Mouse (Mus musculus) stomach, postnatal 0 days (tissue): Measurements from ENCODE around the gene Chd9. TPM values are rescaled to one million over a fixed set of nuclear protein-coding genes. Genes with fewer than 3 reads are reported as not detected.

ENCODE experiments used
- ATAC-seq: fragments of 200-750 bp; cut with Nextera tagmentation; 2 replicates; pipeline ENCODE4 v1.8.0; 2017; ENCODE audit not compliant: low FRiP score, low TSS enrichment
- DNase-seq: peaks from one replicate; pipeline ENCODE4 v3.0.0-alpha.2; 2016; ENCODE audit warnings: low spot score
- H3K27ac ChIP-seq: fragments of 300-500 bp; sonication (generic); replicated peaks from 2 replicates; pipeline ENCODE4 v1.5.1; 2014; ENCODE audit warnings: mild to moderate bottlenecking, control low read depth
- H3K27me3 ChIP-seq: fragments of 300-500 bp; sonication (generic); 2 replicates; pipeline ENCODE4 v1.6.1; 2014; ENCODE audit warnings: low read length; ENCODE audit not compliant: control insufficient read depth, insufficient read depth
- H3K36me3 ChIP-seq: fragments of 300-500 bp; sonication (generic); 2 replicates; pipeline ENCODE4 v1.6.1; 2014; ENCODE audit warnings: low read length, mixed read lengths; ENCODE audit not compliant: control insufficient read depth, insufficient read depth
- H3K4me1 ChIP-seq: fragments of 300-500 bp; sonication (generic); replicated peaks from 2 replicates; pipeline ENCODE4 v1.6.1; 2014; ENCODE audit warnings: antibody characterized with exemption; ENCODE audit not compliant: control insufficient read depth, insufficient read depth
- H3K4me2 ChIP-seq: fragments of 300-500 bp; sonication (generic); replicated peaks from 2 replicates; pipeline ENCODE4 v1.6.1; 2014; ENCODE audit warnings: low read depth, mild to moderate bottlenecking, control low read depth, moderate library complexity
- H3K4me3 ChIP-seq: fragments of 300-500 bp; sonication (generic); 2 replicates; pipeline ENCODE4 v1.5.1; 2014; ENCODE audit warnings: low read depth, low read length, control low read depth
- H3K9ac ChIP-seq: fragments of 300-500 bp; sonication (generic); 2 replicates; pipeline ENCODE4 v1.6.1; 2014; ENCODE audit warnings: mild to moderate bottlenecking, low read length, control low read depth, mixed read lengths
- H3K9me3 ChIP-seq: fragments of 300-500 bp; sonication (generic); 2 replicates; pipeline ENCODE4 v1.6.1; 2016; ENCODE audit warnings: low read length; ENCODE audit not compliant: control insufficient read depth
- CTCF ChIP-seq: IDR thresholded peaks from 2 replicates; pipeline ENCODE4 v1.5.1; 2016; ENCODE audit warnings: antibody characterized with exemption, low read depth, mild to moderate bottlenecking, moderate library complexity
- EP300 ChIP-seq: optimal IDR thresholded peaks from 2 replicates; pipeline ENCODE3; 2016; ENCODE audit warnings: antibody characterized with exemption
- WGBS: fragments of 180-500 bp; shearing (Covaris S2); extraction: QIAGEN DNeasy Blood & Tissue Kit; methylation state at CpG from one replicate; pipeline ENCODE4 v1.1.7; 2014; 5-methylcytosine and 5-hydroxymethylcytosine counted together
- polyA plus RNA-seq: library from polyadenylated mRNA; unstranded; fragments of >200 nt; fragmentation: Nextera tagmentation; extraction: Ambion mirVana; gene quantifications from 2 replicates; pipeline ENCODE4 v1.2.1, GENCODE M21; 2015

Gene Chd9
- polyA plus RNA-seq, 1 experiment from 2014 or later = 131 TPM

DNA sequence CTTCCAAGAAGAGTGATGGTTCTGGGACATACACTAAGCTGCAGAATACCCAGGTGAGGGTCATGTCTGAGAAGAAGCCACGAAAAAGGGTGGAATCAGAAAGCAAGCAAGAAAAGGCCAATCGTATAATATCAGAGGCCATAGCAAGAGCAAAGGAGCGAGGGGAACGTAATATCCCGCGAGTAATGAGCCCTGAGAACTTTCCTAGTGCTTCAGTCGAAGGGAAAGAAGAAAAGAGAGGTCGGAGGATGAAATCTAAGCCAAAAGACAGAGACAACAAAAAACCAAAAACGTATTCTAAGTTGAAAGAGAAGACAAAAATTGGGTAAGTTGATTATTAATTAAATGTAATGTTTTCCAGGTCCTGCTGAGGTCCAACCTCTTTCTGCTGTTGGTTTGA is 128.2 kb downstream of the Chd9 start:
- no peaks in the 10 kb centered on the region for H3K9me3 ChIP-seq
- DNase-seq (no peak), ATAC-seq (no peak)
- 0 out of 2 replicates have a peak overlapping the region, but pooled peaks have one; percentile 9 for H3K9ac ChIP-seq
- 35% methylated on average over 9 of the region's 9 CpGs for WGBS
- H3K4me3 ChIP-seq = peak overlapping the region; percentile 24
- no peak for TF ChIP-seq CTCF
- no peak for TF ChIP-seq EP300
- no peaks in the 10 kb centered on the region; the same call in 1 of the 2 replicates for H3K4me1 ChIP-seq
- peak overlapping the region; percentile 57 for H3K4me2 ChIP-seq
- H3K36me3 ChIP-seq = no peaks in the 10 kb centered on the region
- 0 out of 2 replicates have a peak overlapping the region, but pooled peaks have one; percentile 18 for H3K27ac ChIP-seq
- H3K27me3 ChIP-seq = no peaks in the 10 kb centered on the region

DNA sequence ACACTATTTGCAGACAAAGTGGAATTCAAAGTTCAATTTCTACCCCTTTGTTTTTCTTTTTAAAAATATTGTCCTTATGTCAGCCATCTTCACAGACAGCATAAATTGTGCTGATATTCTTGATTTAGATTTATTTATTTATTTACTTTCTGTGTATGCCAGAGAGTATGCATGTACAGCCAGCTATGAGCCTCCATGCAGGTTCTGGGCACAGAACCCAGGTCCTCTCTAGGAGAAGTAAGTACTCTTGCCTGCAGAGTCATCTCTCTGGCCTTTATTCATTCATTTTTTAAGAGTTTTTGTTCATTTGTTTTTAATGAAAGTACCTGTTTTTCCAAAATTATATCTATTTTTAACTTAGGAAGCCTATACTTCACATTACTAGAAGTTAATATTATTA is 129.6 kb downstream of the Chd9 start:
- no peak overlapping the region for H3K27ac ChIP-seq
- H3K4me1 ChIP-seq = no peaks in the 10 kb centered on the region; the same call in 1 of the 2 replicates
- H3K36me3 ChIP-seq = no peaks in the 10 kb centered on the region
- H3K27me3 ChIP-seq = no peaks in the 10 kb centered on the region
- no peak overlapping the region for H3K4me2 ChIP-seq
- H3K9me3 ChIP-seq = no peaks in the 10 kb centered on the region
- H3K9ac ChIP-seq = no peak overlapping the region
- DNase-seq (no peak), ATAC-seq (no peak)
- TF ChIP-seq CTCF (no peak), EP300 (no peak)
- no peak overlapping the region for H3K4me3 ChIP-seq

DNA sequence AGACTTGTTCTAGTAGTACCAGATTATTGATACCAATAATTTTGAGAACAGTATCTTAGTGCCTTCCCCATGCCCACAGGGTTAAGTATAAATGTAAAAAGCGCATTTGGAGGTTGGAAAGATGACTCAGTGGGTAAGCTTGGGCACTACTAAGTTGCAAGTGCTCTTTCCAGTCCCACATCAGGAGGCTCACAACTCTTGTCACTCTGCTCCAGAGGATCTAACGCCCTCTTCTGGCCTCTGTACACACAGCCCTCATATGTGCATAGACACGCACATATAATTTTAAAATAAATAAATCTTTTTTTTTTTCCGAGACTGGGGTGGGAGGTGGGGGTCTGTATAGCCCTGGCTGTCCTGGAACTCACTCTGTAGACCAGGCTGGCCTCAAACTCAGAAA is 131.6 kb downstream of the Chd9 start:
- no peak overlapping the region for H3K4me3 ChIP-seq
- TF ChIP-seq CTCF (peak; percentile 32), EP300 (no peak)
- no peak overlapping the region for H3K9ac ChIP-seq
- WGBS = 88% methylated on average over 4 of the region's 4 CpGs
- no peaks in the 10 kb centered on the region; the same call in 1 of the 2 replicates for H3K4me1 ChIP-seq
- no peaks in the 10 kb centered on the region for H3K27me3 ChIP-seq
- ATAC-seq = no peak
- no peaks in the 10 kb centered on the region for H3K36me3 ChIP-seq
- H3K27ac ChIP-seq = no peak overlapping the region
- H3K9me3 ChIP-seq = no peaks in the 10 kb centered on the region
- H3K4me2 ChIP-seq = no peak overlapping the region
- DNase-seq = no peak

DNA sequence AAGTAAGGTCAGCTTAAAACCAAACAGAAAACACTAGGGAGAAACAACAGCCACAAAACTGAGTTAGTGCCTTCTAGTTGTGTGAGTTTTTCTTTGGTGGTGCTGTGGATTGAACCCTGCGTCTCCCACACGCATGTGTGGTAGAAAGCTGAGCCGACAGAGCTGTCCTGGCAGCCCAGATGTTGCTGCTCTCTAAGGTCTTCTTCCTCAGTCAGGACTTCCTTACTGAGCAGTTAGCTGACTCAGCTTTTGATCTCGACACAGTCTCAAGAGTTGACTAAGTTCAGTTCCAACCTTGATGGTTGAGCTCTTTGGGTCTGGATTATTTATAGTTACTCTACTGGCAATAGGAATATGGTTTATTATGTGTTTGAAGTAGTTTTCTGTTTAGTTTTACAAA is 133.5 kb downstream of the Chd9 start:
- H3K4me2 ChIP-seq = no peak overlapping the region
- TF ChIP-seq CTCF (no peak), EP300 (no peak)
- no peaks in the 10 kb centered on the region for H3K9me3 ChIP-seq
- no peak overlapping the region for H3K4me3 ChIP-seq
- no peak overlapping the region for H3K9ac ChIP-seq
- H3K27ac ChIP-seq = no peak overlapping the region
- H3K36me3 ChIP-seq = peaks cover 3% of the 10 kb centered on the region; the same call in 1 of the 2 replicates
- ATAC-seq (no peak), DNase-seq (no peak)
- H3K27me3 ChIP-seq = no peaks in the 10 kb centered on the region
- no peaks in the 10 kb centered on the region; the same call in 1 of the 2 replicates for H3K4me1 ChIP-seq
- WGBS = 60% methylated on average over 4 of the region's 4 CpGs

- DNase-seq (no peak), ATAC-seq (no peak)
- no peak overlapping the region for H3K4me3 ChIP-seq
- H3K36me3 ChIP-seq = peaks cover 3% of the 10 kb centered on the region; the same call in 1 of the 2 replicates
- no peak overlapping the region for H3K27ac ChIP-seq
- H3K9me3 ChIP-seq = no peaks in the 10 kb centered on the region
- no peak overlapping the region for H3K9ac ChIP-seq
- H3K4me1 ChIP-seq = no peaks in the 10 kb centered on the region; the same call in 1 of the 2 replicates
- H3K27me3 ChIP-seq = no peaks in the 10 kb centered on the region
- no peak overlapping the region for H3K4me2 ChIP-seq
- WGBS = 93% methylated on average over 2 of the region's 2 CpGs
- TF ChIP-seq EP300 (no peak), CTCF (no peak)
Observed at GRCm38 (mm10) chr8:90964044-90964443, 135.9 kb downstream of the Chd9 start.

DNA sequence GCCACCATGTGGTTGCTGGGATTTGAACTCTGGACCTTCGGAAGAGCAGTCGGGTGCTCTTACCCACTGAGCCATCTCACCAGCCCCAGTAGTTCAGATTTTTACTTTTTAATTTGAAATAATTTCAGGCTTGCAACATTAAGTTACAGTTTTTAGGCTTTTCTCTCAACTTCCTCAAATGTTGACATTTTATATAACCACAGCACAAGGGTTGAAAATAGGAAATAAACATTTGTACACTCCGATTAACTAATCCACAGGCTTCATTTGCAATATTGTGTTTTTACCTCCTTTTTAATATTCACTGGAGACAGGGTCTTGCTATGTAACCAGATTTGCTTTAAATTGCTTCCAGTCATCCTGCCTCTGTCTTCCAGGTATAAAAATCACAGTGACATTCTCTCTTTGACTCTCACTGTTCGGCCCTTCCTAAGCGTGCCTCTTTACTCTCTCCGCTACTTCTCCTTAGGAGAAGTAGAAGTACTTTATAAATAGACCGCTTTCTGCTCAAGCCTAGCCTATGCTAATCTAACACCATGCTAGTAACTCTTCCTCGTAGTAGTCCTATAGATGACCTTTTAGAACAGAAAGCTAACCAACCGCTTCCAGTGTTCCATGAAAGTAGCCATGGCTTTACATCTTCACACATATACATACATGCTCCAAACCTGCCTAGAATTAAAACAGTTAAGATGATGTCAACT is 137.5 kb downstream of the Chd9 start:
- no peak overlapping the region for H3K4me2 ChIP-seq
- H3K27ac ChIP-seq = no peak overlapping the region
- H3K36me3 ChIP-seq = peaks cover 3% of the 10 kb centered on the region; the same call in 1 of the 2 replicates
- H3K4me3 ChIP-seq = no peak overlapping the region
- no peak for ATAC-seq
- no peak for DNase-seq
- no peaks in the 10 kb centered on the region; the same call in 1 of the 2 replicates for H3K4me1 ChIP-seq
- H3K9ac ChIP-seq = no peak overlapping the region
- H3K9me3 ChIP-seq = no peaks in the 10 kb centered on the region
- 89% methylated on average over 9 of the region's 9 CpGs for WGBS
- TF ChIP-seq CTCF (no peak), EP300 (no peak)
- H3K27me3 ChIP-seq = no peaks in the 10 kb centered on the region
